Mouse (Mus musculus) myocyte (in vitro differentiated cells): ENCODE measurements at regions not wholly inside any gene's neighbourhood (a gene's known extent, or its start where the extent isn't known, plus 50 kb on each side); places are given as distances from the start of the nearest gene placed in this dataset.

Source experiments
- E2F4 ChIP-seq: IDR thresholded peaks from one replicate; pipeline ENCODE4 v1.6.1; 2011; ENCODE audit warnings: mild to moderate bottlenecking, control low read depth, moderate library complexity; ENCODE audit not compliant: insufficient read depth
- MYOD1 ChIP-seq, 3 experiments: IDR thresholded peaks; one replicate each; pipeline ENCODE4 v1.6.1; 2011; ENCODE audit warnings: control low read depth in 2 of 3, low read depth in 2 of 3, mild to moderate bottlenecking in 2 of 3, moderate library complexity in 1 of 3; ENCODE audit not compliant: insufficient read length in 2 of 3, control insufficient read depth in 1 of 3
- POLR2A ChIP-seq: IDR thresholded peaks from one replicate; pipeline ENCODE4 v1.6.1; 2011; ENCODE audit warnings: low read depth, mild to moderate bottlenecking, control low read depth, moderate library complexity; ENCODE audit not compliant: insufficient read length
- POLR2AphosphoS2 ChIP-seq: IDR thresholded peaks from one replicate; pipeline ENCODE4 v1.6.1; 2011; ENCODE audit warnings: low read depth, control low read depth; ENCODE audit not compliant: insufficient read length
- REST ChIP-seq: IDR thresholded peaks from one replicate; pipeline ENCODE4 v1.6.1; 2011; ENCODE audit warnings: mild to moderate bottlenecking, control low read depth, moderate library complexity; ENCODE audit not compliant: insufficient read depth, insufficient read length

DNA sequence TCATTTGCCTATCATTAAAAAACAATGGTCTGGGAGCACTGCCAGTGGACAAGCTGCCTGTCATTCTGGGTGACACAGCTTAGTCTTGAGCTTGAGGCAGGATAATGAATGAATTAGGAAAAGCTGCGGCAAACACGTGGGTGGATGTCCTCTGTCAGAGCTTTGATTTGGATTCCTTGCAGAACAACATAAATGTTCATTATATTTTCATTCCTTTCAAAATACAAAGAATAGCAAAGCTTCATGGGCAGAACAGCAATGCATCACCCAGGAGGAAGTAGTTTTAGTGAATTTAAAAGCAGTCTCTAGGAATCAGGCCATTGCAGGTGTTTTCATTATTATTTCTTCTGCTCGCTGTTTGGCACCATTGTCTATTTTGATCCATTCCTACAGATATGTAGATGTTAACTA lies 324.3 kb upstream of the Lrrc7 start:
- no peak for TF ChIP-seq E2F4
- TF ChIP-seq POLR2A = no peak
- no peak for TF ChIP-seq MYOD1 (IDR thresholded peaks at IDR 0.05; ENCODE audit: control insufficient read depth in 1 of 3, insufficient read length in 2 of 3, low read depth in 2 of 3)
- TF ChIP-seq POLR2AphosphoS2 = no peak
- TF ChIP-seq REST = no peak
